Mouse (Mus musculus): Measurements from ENCODE around the gene Lrrc26. TPM values are rescaled to one million over a fixed set of nuclear protein-coding genes. Genes with fewer than 3 reads are reported as not detected.

Gene Lrrc26
- polyA plus RNA-seq, 1 experiment from 2014 or later: 0.14 TPM

DNA sequence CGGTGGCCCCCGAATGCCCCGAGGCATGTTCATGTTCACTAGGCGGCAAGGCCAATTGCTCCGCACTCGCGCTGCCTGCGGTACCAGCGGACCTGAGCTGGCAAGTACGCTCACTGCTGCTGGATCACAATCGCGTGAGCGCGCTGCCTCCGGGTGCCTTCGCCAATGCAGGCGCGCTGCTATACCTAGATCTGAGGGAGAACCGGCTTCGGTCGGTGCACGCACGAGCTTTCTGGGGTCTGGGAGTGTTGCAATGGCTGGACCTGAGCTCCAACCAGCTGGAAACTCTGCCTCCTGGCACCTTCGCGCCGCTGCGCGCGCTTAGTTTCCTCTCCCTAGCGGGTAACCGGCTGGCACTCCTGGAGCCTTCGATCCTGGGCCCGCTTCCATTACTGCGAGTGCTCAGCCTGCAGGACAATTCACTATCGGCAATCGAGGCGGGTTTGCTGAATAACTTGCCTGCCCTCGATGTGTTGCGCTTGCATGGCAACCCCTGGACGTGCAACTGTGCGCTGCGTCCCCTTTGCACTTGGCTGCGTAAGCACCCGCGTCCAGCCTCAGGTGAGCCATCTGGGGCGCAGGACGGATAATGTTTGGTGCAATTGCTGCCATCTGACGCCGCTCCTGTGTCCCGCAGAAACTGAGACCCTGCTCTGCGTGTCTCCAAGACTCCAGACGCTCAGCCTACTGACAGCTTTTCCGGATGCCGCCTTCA lies 543 bp downstream of the Lrrc26 start:
- H3K4me1 ChIP-seq: peaks cover 26% of the 10 kb centered on the region
- no peaks in the 10 kb centered on the region for H3K9me3 ChIP-seq (replicated peaks)
- peak overlapping the region; percentile 51 for H3K4me2 ChIP-seq
- 2% methylated on average over 54 of the region's 54 CpGs for WGBS
- H3K27me3 ChIP-seq: peaks cover 78% of the 10 kb centered on the region
- no peak overlapping the region for H3K27ac ChIP-seq
- ATAC-seq: no peak
- H3K36me3 ChIP-seq (ENCODE audit: poor library complexity, severe bottlenecking): peaks cover 15% of the 10 kb centered on the region
- H3K4me3 ChIP-seq: peak overlapping the region; percentile 27
- H3K9ac ChIP-seq: peak overlapping the region; percentile 21

DNA sequence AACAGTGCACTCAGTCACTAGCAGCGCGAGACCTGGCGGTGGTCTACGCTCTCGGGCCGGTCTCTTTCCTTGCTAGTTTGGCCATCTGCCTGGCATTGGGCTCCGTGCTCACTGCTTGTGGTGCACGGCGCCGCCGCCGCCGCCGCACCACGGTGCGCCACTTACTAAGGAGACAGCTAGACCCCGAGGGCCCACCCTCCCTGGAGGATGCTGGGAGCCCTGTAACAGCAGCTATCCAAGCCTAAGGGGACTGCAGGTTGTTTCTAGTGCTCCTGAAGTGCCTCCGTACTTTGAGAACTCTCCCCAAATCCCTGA lies 1.1 kb downstream of the Lrrc26 start:
- Histone ChIP-seq H3K36me3 (ENCODE audit: poor library complexity, severe bottlenecking) (peaks cover 10% of the 10 kb centered on the region), H3K4me3 (peak overlapping the region; percentile 27), H3K9ac (peak overlapping the region; percentile 21; the same call in 1 of the 2 replicates), H3K4me1 (peaks cover 26% of the 10 kb centered on the region), H3K27ac (no peak overlapping the region), H3K27me3 (peaks cover 83% of the 10 kb centered on the region), H3K4me2 (peak overlapping the region; percentile 51), H3K9me3 (replicated peaks) (no peaks in the 10 kb centered on the region)
- no peak for ATAC-seq
- whole genome bisulfite sequencing: under 1% methylated on average over 18 of the region's 18 CpGs

- peak overlapping the region; percentile 43; the same call in 1 of the 2 replicates for H3K9ac ChIP-seq
- 3% methylated on average over 32 of the region's 32 CpGs for WGBS
Observed at GRCm38 (mm10) chr2:25291184-25292053, 1.7 kb downstream of the Lrrc26 start.

GRCm38 (mm10) chr2:25292054-25292544 lies 2.4 kb downstream of the Lrrc26 start:
- 0 out of 2 replicates have a peak, but pooled peaks have one; percentile 31 for ATAC-seq
- 4% methylated on average over 36 of the region's 43 CpGs for WGBS

More at GRCm38 (mm10) chr2:25291184-25292053, 1.7 kb downstream of the Lrrc26 start:
- H3K27me3 ChIP-seq: peaks cover 90% of the 10 kb centered on the region
- H3K4me2 ChIP-seq: peak overlapping the region; percentile 51
- peaks cover 3% of the 10 kb centered on the region for H3K36me3 ChIP-seq (ENCODE audit: poor library complexity, severe bottlenecking)
- H3K27ac ChIP-seq: no peak overlapping the region
- H3K9me3 ChIP-seq (replicated peaks): no peaks in the 10 kb centered on the region
- peaks cover 26% of the 10 kb centered on the region for H3K4me1 ChIP-seq
- H3K4me3 ChIP-seq: peak overlapping the region; percentile 27
- peak; percentile 22; the same call in 1 of the 2 replicates for ATAC-seq

GRCm38 (mm10) chr2:25292856-25293255 lies 3.1 kb downstream of the Lrrc26 start:
- no peak overlapping the region; the same call in 1 of the 2 replicates for H3K4me2 ChIP-seq
- no peak for ATAC-seq
- peaks cover 26% of the 10 kb centered on the region for H3K4me1 ChIP-seq
- no peak overlapping the region for H3K9ac ChIP-seq
- H3K27me3 ChIP-seq: peaks cover 98% of the 10 kb centered on the region
- no peak overlapping the region for H3K4me3 ChIP-seq
- H3K36me3 ChIP-seq (ENCODE audit: poor library complexity, severe bottlenecking): no peaks in the 10 kb centered on the region
- WGBS: 0% methylated on average over 1 of the region's 1 CpGs
- H3K9me3 ChIP-seq (replicated peaks): no peaks in the 10 kb centered on the region
- H3K27ac ChIP-seq: no peak overlapping the region

More at GRCm38 (mm10) chr2:25292054-25292544, 2.4 kb downstream of the Lrrc26 start:
- H3K27me3 ChIP-seq: peaks cover 96% of the 10 kb centered on the region
- H3K4me3 ChIP-seq: peak overlapping the region; percentile 27
- H3K4me1 ChIP-seq: peaks cover 26% of the 10 kb centered on the region
- peak overlapping the region; percentile 43 for H3K9ac ChIP-seq
- H3K4me2 ChIP-seq: peak overlapping the region; percentile 50
- H3K27ac ChIP-seq: no peak overlapping the region
- no peaks in the 10 kb centered on the region for H3K36me3 ChIP-seq (ENCODE audit: poor library complexity, severe bottlenecking)
- no peaks in the 10 kb centered on the region for H3K9me3 ChIP-seq (replicated peaks)

GRCm38 (mm10) chr2:25293706-25294105 lies 4.0 kb downstream of the Lrrc26 start:
- H3K4me2 ChIP-seq: no peak overlapping the region
- peaks cover 26% of the 10 kb centered on the region for H3K4me1 ChIP-seq
- 79% methylated on average over 9 of the region's 9 CpGs for WGBS
- no peak for ATAC-seq
- H3K9me3 ChIP-seq (replicated peaks): no peaks in the 10 kb centered on the region
- no peaks in the 10 kb centered on the region for H3K36me3 ChIP-seq (ENCODE audit: poor library complexity, severe bottlenecking)
- no peak overlapping the region for H3K27ac ChIP-seq
- peaks cover 98% of the 10 kb centered on the region for H3K27me3 ChIP-seq
- no peak overlapping the region for H3K4me3 ChIP-seq
- H3K9ac ChIP-seq: no peak overlapping the region

DNA sequence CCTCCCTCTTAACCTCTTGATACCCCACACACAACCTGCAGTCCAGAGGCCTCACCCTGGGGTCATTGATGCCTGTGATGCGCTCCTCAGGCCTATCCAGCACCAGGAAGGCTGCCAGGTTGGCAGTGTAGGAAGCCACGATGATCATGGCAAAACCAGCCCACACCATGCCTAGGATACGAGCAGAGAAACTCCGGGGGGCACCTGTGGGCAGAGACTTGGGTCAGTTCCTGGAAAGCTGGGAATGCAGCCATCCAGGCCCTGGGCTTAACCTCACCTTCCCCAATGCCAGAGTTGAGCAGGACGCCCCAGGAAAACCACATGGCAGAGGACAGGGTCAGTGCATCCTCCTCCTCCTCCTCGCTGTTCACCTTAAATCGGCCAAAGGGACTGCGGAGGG lies 7.4 kb downstream of the Lrrc26 start:
- Histone ChIP-seq H3K27me3 (peaks cover 64% of the 10 kb centered on the region), H3K4me1 (peaks cover 7% of the 10 kb centered on the region), H3K4me2 (no peak overlapping the region), H3K9ac (no peak overlapping the region), H3K36me3 (ENCODE audit: poor library complexity, severe bottlenecking) (no peaks in the 10 kb centered on the region), H3K9me3 (replicated peaks) (no peaks in the 10 kb centered on the region), H3K27ac (no peak overlapping the region), H3K4me3 (no peak overlapping the region)
- WGBS: 78% methylated on average over 8 of the region's 8 CpGs
- no peak for ATAC-seq

- H3K27me3 ChIP-seq: peaks cover 58% of the 10 kb centered on the region
- WGBS: 85% methylated on average over 10 of the region's 10 CpGs
- no peak for ATAC-seq
- no peaks in the 10 kb centered on the region for H3K36me3 ChIP-seq (ENCODE audit: poor library complexity, severe bottlenecking)
- H3K27ac ChIP-seq: no peak overlapping the region
- H3K4me1 ChIP-seq: no peaks in the 10 kb centered on the region
- no peak overlapping the region for H3K9ac ChIP-seq
- no peaks in the 10 kb centered on the region for H3K9me3 ChIP-seq (replicated peaks)
- no peak overlapping the region for H3K4me3 ChIP-seq
- no peak overlapping the region for H3K4me2 ChIP-seq
Observed at GRCm38 (mm10) chr2:25298046-25298445, 8.3 kb downstream of the Lrrc26 start.

DNA sequence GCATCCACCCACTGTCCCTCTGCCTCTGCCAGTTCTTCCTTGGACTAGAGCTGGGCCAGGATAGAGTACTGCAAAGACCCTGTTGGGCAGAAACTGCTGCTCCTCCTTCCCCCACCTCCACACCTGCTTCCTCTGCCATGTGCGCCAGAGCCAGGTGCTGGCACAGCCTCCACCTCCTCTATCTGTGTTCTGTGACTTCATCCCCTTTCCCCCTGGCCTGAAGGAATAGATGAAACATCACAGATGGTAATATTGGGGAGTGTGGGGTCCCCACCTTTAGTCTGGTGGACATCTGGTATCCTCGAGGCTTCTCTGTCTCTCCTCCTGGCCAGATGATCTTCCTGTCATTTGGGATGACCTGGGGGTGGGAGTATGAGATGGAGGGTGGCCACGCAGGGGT lies 13.7 kb downstream of the Lrrc26 start:
- Histone ChIP-seq H3K4me3 (no peak overlapping the region), H3K4me2 (no peak overlapping the region), H3K27ac (no peak overlapping the region), H3K9ac (no peak overlapping the region), H3K27me3 (peaks cover 51% of the 10 kb centered on the region), H3K4me1 (peaks cover 6% of the 10 kb centered on the region), H3K36me3 (ENCODE audit: poor library complexity, severe bottlenecking) (no peaks in the 10 kb centered on the region), H3K9me3 (replicated peaks) (no peaks in the 10 kb centered on the region)
- ATAC-seq: no peak
- WGBS: 81% methylated on average over 3 of the region's 3 CpGs

DNA sequence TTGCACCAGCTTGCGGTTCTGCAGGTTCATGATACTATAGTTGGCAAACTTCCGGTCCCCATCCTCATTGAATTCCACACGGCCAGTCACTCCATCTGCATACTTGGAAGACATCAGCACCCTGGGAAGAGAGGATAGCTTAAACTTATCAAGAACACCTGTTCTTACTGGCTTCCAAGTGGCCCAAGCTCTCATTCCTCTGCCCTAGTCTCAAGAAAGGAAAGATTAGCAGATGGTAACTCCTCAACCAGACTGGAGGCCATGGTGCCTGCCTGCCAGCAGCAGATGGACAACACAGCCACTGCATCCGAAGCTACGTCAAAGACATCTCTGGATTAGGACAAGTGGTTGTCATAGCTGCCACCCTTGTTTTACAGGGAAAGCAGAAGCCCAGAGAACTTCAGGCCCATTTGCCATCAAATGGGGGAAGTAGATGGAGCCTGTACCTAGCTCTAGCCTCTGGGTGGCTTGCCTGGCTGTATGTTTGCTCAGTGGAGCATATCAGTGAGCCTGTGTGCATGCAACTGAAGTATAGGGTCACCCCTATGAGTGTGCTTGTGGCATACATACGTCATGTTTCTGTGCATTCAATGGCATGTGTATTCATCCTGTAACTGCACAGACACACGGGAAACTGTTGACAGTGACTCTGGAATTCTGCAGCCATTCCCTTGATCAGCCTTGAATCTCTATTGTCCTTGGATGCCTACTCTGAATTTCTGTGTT lies 14.4 kb downstream of the Lrrc26 start:
- Histone ChIP-seq H3K4me1 (peaks cover 6% of the 10 kb centered on the region), H3K9ac (peak overlapping the region; percentile 34; the same call in 1 of the 2 replicates)

DNA sequence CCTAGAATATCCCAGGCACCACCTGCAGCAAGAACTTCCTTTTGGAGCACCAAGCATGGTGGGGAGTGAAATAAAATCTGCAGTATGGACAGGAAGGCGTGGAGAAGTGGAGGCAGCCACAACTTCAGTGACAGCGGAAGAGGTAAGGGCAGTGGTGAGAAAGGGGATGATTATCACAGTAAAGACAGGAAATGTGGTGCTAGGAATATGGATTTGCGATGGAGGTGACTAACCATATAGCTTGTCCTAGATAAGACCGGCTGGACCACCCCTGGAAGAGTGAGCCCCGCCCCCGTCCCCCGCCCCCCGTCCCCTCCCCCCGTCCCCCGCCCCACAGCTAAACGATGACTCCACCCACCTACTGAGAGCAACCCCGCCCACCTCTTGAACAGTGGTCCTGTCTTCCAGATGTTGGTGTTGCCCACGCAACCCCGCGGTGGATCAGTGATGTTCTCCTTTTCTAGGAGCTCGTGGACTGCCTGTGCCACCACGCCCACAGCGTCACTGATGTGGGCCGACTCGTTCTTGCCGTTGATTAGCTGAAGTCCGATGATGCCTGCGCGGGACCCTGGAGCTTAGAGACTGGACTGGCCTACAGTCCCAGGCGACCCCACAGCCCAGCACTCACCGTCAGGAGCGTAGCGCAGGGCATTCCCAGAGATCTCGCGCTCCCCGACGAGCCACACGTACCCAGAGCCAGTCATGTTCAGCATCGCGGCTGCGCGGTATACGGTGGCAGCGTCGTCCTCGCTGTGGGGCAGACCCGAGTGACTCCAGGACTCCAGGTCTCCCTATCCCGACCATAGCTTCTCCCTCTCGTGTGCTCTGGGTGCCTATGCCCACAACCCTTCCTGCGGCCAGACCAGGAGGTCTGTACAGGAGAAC lies 15.2 kb downstream of the Lrrc26 start:
- Histone ChIP-seq H3K9me3 (replicated peaks) (no peaks in the 10 kb centered on the region), H3K9ac (peak overlapping the region; percentile 67), H3K27ac (no peak overlapping the region), H3K36me3 (ENCODE audit: poor library complexity, severe bottlenecking) (no peaks in the 10 kb centered on the region), H3K27me3 (peaks cover 63% of the 10 kb centered on the region), H3K4me3 (peak overlapping the region; percentile 54), H3K4me1 (peaks cover 6% of the 10 kb centered on the region), H3K4me2 (peak overlapping the region; percentile 86)
- WGBS: 3% methylated on average over 37 of the region's 45 CpGs
- peak; percentile 91 for ATAC-seq

More for the DNA sequence above, 14.4 kb downstream of the Lrrc26 start:
- no peak overlapping the region for H3K27ac ChIP-seq
- no peaks in the 10 kb centered on the region for H3K9me3 ChIP-seq (replicated peaks)
- H3K4me3 ChIP-seq: peak overlapping the region; percentile 54
- H3K4me2 ChIP-seq: peak overlapping the region; percentile 86
- no peaks in the 10 kb centered on the region for H3K36me3 ChIP-seq (ENCODE audit: poor library complexity, severe bottlenecking)
- ATAC-seq: 0 out of 2 replicates have a peak, but pooled peaks have one; percentile 13
- H3K27me3 ChIP-seq: peaks cover 55% of the 10 kb centered on the region
- 69% methylated on average over 7 of the region's 7 CpGs for WGBS
